ENCODE assay signal across 17 mouse cellular contexts in the genomic region with DNA sequence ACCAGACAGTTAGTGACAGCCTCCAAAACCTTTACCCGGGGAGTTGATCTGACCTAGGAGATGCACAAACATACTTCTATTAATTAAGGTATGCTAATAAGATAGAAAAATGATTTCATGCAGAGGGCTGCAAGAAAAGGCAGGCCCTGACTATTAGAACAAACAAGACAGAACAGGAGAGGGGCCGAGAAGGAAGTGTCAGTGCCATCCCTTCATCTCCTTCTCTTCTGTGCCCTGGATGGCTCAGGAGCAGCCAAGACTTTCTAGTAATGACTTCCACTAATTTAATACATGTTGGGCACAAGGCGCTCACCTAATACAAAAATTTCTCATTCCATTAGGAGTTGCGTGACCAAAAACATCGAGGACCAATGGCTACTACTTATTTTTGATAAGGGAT.
A peak's percentile ranks its signal among the peaks of the same experiment; 100 is the strongest.
DNase-seq lines count a peak whose midpoint lies in the region; ATAC-seq and TF ChIP-seq lines count a peak whose summit lies in the region.
"Had no signal": no experiment of that assay in that cellular context is flagged by ENCODE, and none has a peak within 500 bp of the region (broad histone marks: within the 10 kb centered on the region; RNA-seq: fewer than 3 reads in every experiment).

No protein-coding gene starts in this region.

- ATAC-seq in forebrain, embryonic 16.5 days = no peak
- no peak for ATAC-seq in forebrain, embryonic 12.5 days (ENCODE audit: low FRiP score)
- ATAC-seq: intestine, embryonic 16.5 days had no signal

- H3K4me3 ChIP-seq in forebrain, embryonic 16.5 days (replicated peaks; ENCODE audit: low read length) = no peak overlapping the region
- no peak overlapping the region for H3K4me3 ChIP-seq in forebrain, embryonic 12.5 days (replicated peaks)
- H3K4me3 ChIP-seq: embryonic facial prominence, embryonic 13.5 days; gastrocnemius, adult 2 months; heart, embryonic 12.5 days; hindbrain, embryonic 12.5 days; kidney, embryonic 15.5 days had no signal

- H3K4me1 ChIP-seq in forebrain, embryonic 16.5 days (replicated peaks; ENCODE audit: control insufficient read depth, insufficient read depth, low read length) = peaks cover 14% of the 10 kb centered on the region
- peaks cover 20% of the 10 kb centered on the region for H3K4me1 ChIP-seq in forebrain, embryonic 12.5 days
- H3K4me1 ChIP-seq: kidney, embryonic 15.5 days had no signal

- no peaks in the 10 kb centered on the region for H3K36me3 ChIP-seq in forebrain, embryonic 16.5 days (ENCODE audit: control insufficient read depth, insufficient read depth)
- H3K36me3 ChIP-seq in forebrain, embryonic 12.5 days (replicated peaks) = no peaks in the 10 kb centered on the region
- H3K36me3 ChIP-seq: embryonic facial prominence, embryonic 13.5 days; heart, embryonic 12.5 days; hindbrain, embryonic 12.5 days; kidney, embryonic 15.5 days had no signal

- no peak for TF ChIP-seq CTCF in brain, embryonic 14.5 days (IDR thresholded peaks at IDR 0.05; ENCODE audit: borderline replicate concordance, extremely low read depth, insufficient read depth, insufficient read length)

- no peaks in the 10 kb centered on the region for H3K27me3 ChIP-seq in forebrain, embryonic 16.5 days (replicated peaks; ENCODE audit: control insufficient read depth, insufficient read depth, low read length)
- H3K27me3 ChIP-seq in forebrain, embryonic 12.5 days = no peaks in the 10 kb centered on the region
- H3K27me3 ChIP-seq: embryonic facial prominence, embryonic 13.5 days; heart, embryonic 12.5 days; hindbrain, embryonic 12.5 days; kidney, embryonic 15.5 days had no signal

- H3K9me3 ChIP-seq in forebrain, embryonic 16.5 days (ENCODE audit: control insufficient read depth, low read length) = no peaks in the 10 kb centered on the region
- H3K9me3 ChIP-seq in forebrain, embryonic 12.5 days = no peaks in the 10 kb centered on the region
- H3K9me3 ChIP-seq: embryonic facial prominence, embryonic 13.5 days; heart, embryonic 12.5 days; hindbrain, embryonic 12.5 days; kidney, embryonic 15.5 days had no signal

- DNase-seq in cerebellum, postnatal 10 days = peak; percentile 38 to 61
- no peak for DNase-seq in cerebellum, adult 11 months
- peak; percentile 25 for DNase-seq in brain, embryonic 14.5 days (ENCODE audit: low read depth)
- DNase-seq in cerebellum, postnatal 25 days = peak; percentile 35 to 56
- DNase-seq: adrenal gland, adult 2 months; adrenal gland, postnatal 25 days; gastrocnemius, adult 2 months; gastrocnemius, postnatal 25 days; heart, postnatal 36 days; kidney, adult 2 months had no signal

- 76% methylated on average over 5 of the region's 5 CpGs for WGBS in forebrain, embryonic 16.5 days
- 89% methylated on average over 5 of the region's 5 CpGs for WGBS in forebrain, embryonic 12.5 days

- H3K9ac ChIP-seq in forebrain, embryonic 16.5 days (replicated peaks; ENCODE audit: low read depth, low read length) = peak overlapping the region; percentile 22; the same call in 1 of the 2 replicates
- H3K9ac ChIP-seq in forebrain, embryonic 12.5 days = no peak overlapping the region
- H3K9ac ChIP-seq: embryonic facial prominence, embryonic 13.5 days; heart, embryonic 12.5 days; hindbrain, embryonic 12.5 days; kidney, embryonic 15.5 days had no signal

- H3K27ac ChIP-seq in forebrain, embryonic 16.5 days (ENCODE audit: low read length) = peak overlapping the region; percentile 28; the same call in 1 of the 2 replicates
- no peak overlapping the region for H3K27ac ChIP-seq in forebrain, embryonic 12.5 days
- H3K27ac ChIP-seq: embryonic facial prominence, embryonic 13.5 days; hindbrain, embryonic 12.5 days; kidney, embryonic 15.5 days had no signal

- no peak for TF ChIP-seq POLR2A in brain, embryonic 14.5 days (IDR thresholded peaks at IDR 0.05; ENCODE audit: borderline replicate concordance, extremely low read depth, insufficient read depth, insufficient read length, poor library complexity, severe bottlenecking)

- peak overlapping the region; percentile 21; the same call in 1 of the 2 replicates for H3K4me2 ChIP-seq in forebrain, embryonic 16.5 days (ENCODE audit: low read length)
- H3K4me2 ChIP-seq in forebrain, embryonic 12.5 days = no peak overlapping the region
- H3K4me2 ChIP-seq: embryonic facial prominence, embryonic 13.5 days; heart, embryonic 12.5 days; hindbrain, embryonic 12.5 days; kidney, embryonic 15.5 days had no signal
